17 mouse cellular contexts compared by ENCODE assay signal in genomic region chr16:9670750-9671161, GRCm38 (mm10).
A peak's percentile ranks its signal among the peaks of the same experiment; 100 is the strongest.
DNase-seq lines count a peak whose midpoint lies in the region; ATAC-seq lines count a peak whose summit lies in the region.
"Had no signal": no experiment of that assay in that cellular context is flagged by ENCODE, and none has a peak within 500 bp of the region (broad histone marks: within the 10 kb centered on the region; RNA-seq: fewer than 3 reads in every experiment).

No protein-coding gene starts in this region.

- peak; percentile 73; the same call in 1 of the 2 replicates for ATAC-seq in heart, embryonic 11.5 days (replicated peaks; ENCODE audit: insufficient number of reproducible peaks, low FRiP score, low TSS enrichment)
- ATAC-seq in midbrain, embryonic 13.5 days = no peak

- H3K9ac ChIP-seq in heart, embryonic 11.5 days (ENCODE audit: low read depth, low read length) = no peak overlapping the region
- no peak overlapping the region for H3K9ac ChIP-seq in midbrain, embryonic 13.5 days (replicated peaks)
- H3K9ac ChIP-seq: hindbrain, embryonic 15.5 days; liver, embryonic 14.5 days; midbrain, embryonic 12.5 days had no signal

- H3K4me3 ChIP-seq in heart, embryonic 11.5 days (ENCODE audit: low read depth, low read length) = no peak overlapping the region
- no peak overlapping the region for H3K4me3 ChIP-seq in midbrain, embryonic 13.5 days (replicated peaks)
- no peak overlapping the region for H3K4me3 ChIP-seq in midbrain, embryonic 10.5 days
- H3K4me3 ChIP-seq: erythroblast, embryonic 14.5 days; gastrocnemius, adult 2 months; hindbrain, embryonic 15.5 days; midbrain, embryonic 12.5 days had no signal

- H3K27me3 ChIP-seq in heart, embryonic 11.5 days (ENCODE audit: control insufficient read depth, insufficient read depth, low read length) = no peaks in the 10 kb centered on the region
- no peaks in the 10 kb centered on the region for H3K27me3 ChIP-seq in midbrain, embryonic 13.5 days
- H3K27me3 ChIP-seq in midbrain, embryonic 10.5 days (ENCODE audit: low read depth, poor library complexity, severe bottlenecking) = no peaks in the 10 kb centered on the region
- H3K27me3 ChIP-seq: hindbrain, embryonic 15.5 days; midbrain, embryonic 12.5 days had no signal

- peak; percentile 4 for DNase-seq in cerebellum, adult 11 months
- no peak for DNase-seq in cerebellum, adult 8-10 months
- DNase-seq in heart, adult 11 months = no peak
- DNase-seq in midbrain, embryonic 10.5 days (ENCODE audit: low spot score) = no peak
- DNase-seq in lung, postnatal 14 days = peak; percentile 4
- no peak for DNase-seq in right cerebral cortex, postnatal 36 days (ENCODE audit: low spot score in 2 of 2)
- DNase-seq: embryo, embryonic 11 days; gastrocnemius, adult 2 months; right cerebral cortex, postnatal 25 days; thymus, postnatal 14 days had no signal

- no peaks in the 10 kb centered on the region for H3K4me1 ChIP-seq in heart, embryonic 11.5 days (ENCODE audit: control insufficient read depth, insufficient read depth, low read length)
- peaks cover 25% of the 10 kb centered on the region for H3K4me1 ChIP-seq in midbrain, embryonic 13.5 days (replicated peaks)
- peaks cover 9% of the 10 kb centered on the region for H3K4me1 ChIP-seq in midbrain, embryonic 10.5 days

- no peak overlapping the region for H3K4me2 ChIP-seq in heart, embryonic 11.5 days
- H3K4me2 ChIP-seq in midbrain, embryonic 13.5 days (replicated peaks) = no peak overlapping the region
- H3K4me2 ChIP-seq: hindbrain, embryonic 15.5 days; midbrain, embryonic 12.5 days had no signal

- H3K36me3 ChIP-seq in heart, embryonic 11.5 days (ENCODE audit: control insufficient read depth, insufficient read depth, low read length) = no peaks in the 10 kb centered on the region
- no peaks in the 10 kb centered on the region for H3K36me3 ChIP-seq in midbrain, embryonic 13.5 days
- no peaks in the 10 kb centered on the region for H3K36me3 ChIP-seq in midbrain, embryonic 10.5 days
- H3K36me3 ChIP-seq: hindbrain, embryonic 15.5 days; midbrain, embryonic 12.5 days had no signal

- 30% methylated on average over 6 of the region's 6 CpGs for WGBS in heart, embryonic 11.5 days (ENCODE audit: insufficient replicate concordance)
- WGBS in midbrain, embryonic 13.5 days = 69% methylated on average over 6 of the region's 6 CpGs
- WGBS in midbrain, embryonic 10.5 days = 82% methylated on average over 6 of the region's 6 CpGs

- no peak overlapping the region for H3K27ac ChIP-seq in heart, embryonic 11.5 days (ENCODE audit: low read depth, low read length)
- H3K27ac ChIP-seq in midbrain, embryonic 13.5 days = 0 out of 2 replicates have a peak overlapping the region, but pooled peaks have one; percentile 59
- H3K27ac ChIP-seq in midbrain, embryonic 10.5 days (replicated peaks) = no peak overlapping the region
- H3K27ac ChIP-seq: gastrocnemius, adult 2 months; kidney, postnatal 0 days; liver, embryonic 14.5 days; midbrain, embryonic 12.5 days had no signal

- no peaks in the 10 kb centered on the region for H3K9me3 ChIP-seq in heart, embryonic 11.5 days (replicated peaks; ENCODE audit: control insufficient read depth, low read length)
- no peaks in the 10 kb centered on the region for H3K9me3 ChIP-seq in midbrain, embryonic 13.5 days
- no peaks in the 10 kb centered on the region for H3K9me3 ChIP-seq in midbrain, embryonic 10.5 days (replicated peaks)
- H3K9me3 ChIP-seq: hindbrain, embryonic 15.5 days; midbrain, embryonic 12.5 days had no signal

Comparison
In these comparisons a context has a peak if more than half of its experiments do, and no peak if none do; other contexts are left out.
1. DNase-seq: peak in cerebellum, adult 11 months (single experiment) and lung, postnatal 14 days (single experiment); none in cerebellum, adult 8-10 months (single experiment), heart, adult 11 months (single experiment), midbrain, embryonic 10.5 days (single experiment) and right cerebral cortex, postnatal 36 days (0 of 2).